Mouse (Mus musculus) layer of hippocampus, adult 8-10 months (tissue): Measurements from ENCODE around the gene Cadm1. TPM values are rescaled to one million over a fixed set of nuclear protein-coding genes. Genes with fewer than 3 reads are reported as not detected.

Experiments used
- DNase-seq, 2 experiments: peaks; one replicate each; pipeline ENCODE4 v3.0.0; 2022; ENCODE audit warnings: low spot score in 2 of 2
- total RNA-seq, 4 experiments: library from RNA; stranded (reverse); gene quantifications; 2 replicates each; pipeline ENCODE4 v1.2.4; 2022

Gene Cadm1
- total RNA-seq, 4 experiments from 2014 or later: 270 to 291 (median 280) TPM

- DNase-seq: no peak
Observed at GRCm38 (mm10) chr9:47548916-47549315, 18.9 kb downstream of the Cadm1 start.

DNA sequence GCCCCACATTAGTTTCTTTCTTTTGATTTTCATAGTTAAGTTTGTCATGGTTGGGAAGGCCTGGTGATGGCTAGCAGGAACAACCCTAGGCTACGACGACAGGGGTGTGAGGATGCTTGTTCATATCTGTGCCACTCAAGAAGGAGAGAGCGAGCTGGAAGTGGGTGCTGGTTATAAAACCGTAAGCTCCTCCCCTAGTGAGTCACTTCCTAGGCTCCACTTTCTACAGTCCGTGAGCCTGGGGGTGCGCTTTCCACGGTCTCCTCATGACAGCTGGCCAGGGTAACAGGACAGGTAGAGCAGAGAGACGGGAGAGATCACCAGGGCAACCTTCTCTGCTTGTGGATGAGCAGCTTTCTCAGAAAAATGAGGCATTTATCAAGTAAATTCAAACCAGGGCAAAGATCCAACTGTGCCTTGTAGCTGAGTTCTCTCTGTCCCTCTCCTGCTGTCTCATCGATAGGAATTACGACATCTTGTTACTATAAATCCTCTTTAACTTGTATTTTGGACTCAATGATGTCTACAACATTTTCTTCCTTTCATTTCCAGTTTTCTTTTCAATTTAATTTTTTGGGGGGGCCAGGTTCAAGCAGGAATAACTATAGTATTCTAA, 23.1 kb downstream of the Cadm1 start:
- no peak for DNase-seq

GRCm38 (mm10) chr9:47560726-47561125, 30.8 kb downstream of the Cadm1 start:
- no peak for DNase-seq

- DNase-seq: no peak
Observed at GRCm38 (mm10) chr9:47561596-47561995, 31.6 kb downstream of the Cadm1 start.

GRCm38 (mm10) chr9:47565088-47565487, 35.1 kb downstream of the Cadm1 start:
- DNase-seq: no peak

GRCm38 (mm10) chr9:47567873-47568272, 37.9 kb downstream of the Cadm1 start:
- no peak for DNase-seq

DNA sequence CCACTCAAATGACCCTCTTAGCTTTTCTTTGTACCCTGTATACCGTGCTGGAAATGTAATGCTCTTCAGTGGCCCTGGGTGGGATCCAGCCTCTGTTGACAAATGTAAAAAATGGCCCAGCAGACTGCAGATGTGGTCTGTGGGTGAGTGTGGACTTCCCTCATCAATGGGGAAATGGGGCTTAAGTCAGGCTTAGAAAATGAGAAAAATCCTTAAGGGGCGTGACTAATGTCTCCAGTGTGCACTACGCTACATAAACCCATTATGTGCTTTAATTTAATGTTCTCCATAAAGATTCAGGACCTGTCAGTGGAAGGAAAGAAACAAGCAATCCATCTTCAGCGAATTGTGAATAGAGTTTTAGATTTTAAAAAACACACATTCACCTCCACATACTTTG, 40.2 kb downstream of the Cadm1 start:
- no peak for DNase-seq

DNA sequence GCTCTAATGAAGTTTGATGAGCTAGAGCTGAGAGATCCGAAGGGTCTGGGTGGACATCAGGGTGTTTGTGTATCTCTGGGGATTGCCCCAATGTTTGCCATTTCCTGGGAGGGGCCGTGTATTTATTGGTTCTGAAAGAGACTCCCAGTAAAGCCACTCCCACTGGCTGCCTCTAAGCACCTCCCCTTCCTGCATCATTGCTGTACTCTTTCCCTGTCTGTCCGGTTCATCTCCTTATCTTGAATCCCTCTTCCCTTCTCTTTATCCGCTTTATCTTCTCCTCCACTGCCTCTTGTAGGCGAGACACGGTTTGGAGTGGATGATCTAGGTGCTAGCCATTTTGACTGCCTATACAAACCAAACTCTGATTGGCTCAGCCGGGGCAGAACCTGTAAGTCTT, 41.5 kb downstream of the Cadm1 start:
- no peak for DNase-seq

- DNase-seq: no peak
Observed at GRCm38 (mm10) chr9:47572132-47572531, 42.2 kb downstream of the Cadm1 start.

DNA sequence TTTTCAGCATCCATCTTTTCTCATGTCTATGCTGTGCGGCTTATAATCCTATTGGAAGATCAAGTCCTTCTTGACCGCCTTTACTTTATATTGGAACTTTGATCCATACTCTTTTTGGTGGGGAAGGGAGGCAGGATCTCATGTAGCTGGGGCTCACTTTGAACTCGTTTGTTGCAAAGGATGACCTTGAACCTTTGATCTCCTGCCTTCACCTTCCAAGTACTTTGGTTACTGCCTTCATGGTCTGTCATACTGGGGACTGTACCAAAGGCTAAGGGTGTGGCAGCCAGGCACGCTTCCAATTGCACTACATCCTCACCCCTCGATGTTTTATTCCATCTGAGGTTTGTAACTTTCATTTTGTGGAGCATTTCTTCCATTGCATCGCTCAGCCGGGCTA, 43.5 kb downstream of the Cadm1 start:
- no peak for DNase-seq

DNA sequence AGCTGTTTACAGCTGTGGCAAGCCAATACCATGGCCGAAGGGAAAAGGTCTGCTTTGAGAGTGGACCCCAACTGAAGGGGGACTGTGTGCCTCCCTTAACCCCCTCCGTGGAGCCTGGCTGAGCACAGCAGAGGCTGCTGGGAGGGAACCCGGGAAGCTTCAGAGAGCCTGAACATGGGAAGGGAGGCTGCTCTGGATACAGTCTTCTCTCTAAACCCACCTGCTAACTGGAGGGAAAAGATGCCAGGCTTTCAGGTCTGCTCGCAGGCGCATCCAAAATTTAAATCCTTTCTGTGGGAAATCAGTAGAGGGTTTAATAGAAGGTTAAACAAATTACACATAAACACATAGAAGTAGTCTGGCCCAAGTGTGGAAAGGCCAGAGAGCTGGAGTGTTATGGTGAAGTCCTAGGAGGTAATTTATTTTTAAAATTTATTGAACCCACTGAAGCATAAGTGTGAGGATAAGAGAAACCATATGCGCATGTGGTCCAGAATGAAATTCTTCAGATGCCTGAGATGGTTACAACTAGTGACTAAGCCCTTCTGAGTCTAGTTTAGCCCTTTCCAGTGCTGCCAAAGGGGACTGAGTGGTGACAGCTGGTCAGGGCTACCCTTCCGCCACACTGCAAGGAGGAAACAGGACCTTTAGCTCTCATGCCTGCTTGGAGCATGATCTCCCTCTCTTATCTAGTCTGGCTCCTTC, 44.9 kb downstream of the Cadm1 start:
- DNase-seq: no peak

- DNase-seq: no peak
Observed at GRCm38 (mm10) chr9:47575764-47576163, 45.8 kb downstream of the Cadm1 start.

GRCm38 (mm10) chr9:47579464-47579863, 49.5 kb downstream of the Cadm1 start:
- no peak for DNase-seq

- DNase-seq: no peak
Observed at GRCm38 (mm10) chr9:47581576-47582365, 51.8 kb downstream of the Cadm1 start.

GRCm38 (mm10) chr9:47583241-47583640, 53.3 kb downstream of the Cadm1 start:
- DNase-seq: no peak

DNA sequence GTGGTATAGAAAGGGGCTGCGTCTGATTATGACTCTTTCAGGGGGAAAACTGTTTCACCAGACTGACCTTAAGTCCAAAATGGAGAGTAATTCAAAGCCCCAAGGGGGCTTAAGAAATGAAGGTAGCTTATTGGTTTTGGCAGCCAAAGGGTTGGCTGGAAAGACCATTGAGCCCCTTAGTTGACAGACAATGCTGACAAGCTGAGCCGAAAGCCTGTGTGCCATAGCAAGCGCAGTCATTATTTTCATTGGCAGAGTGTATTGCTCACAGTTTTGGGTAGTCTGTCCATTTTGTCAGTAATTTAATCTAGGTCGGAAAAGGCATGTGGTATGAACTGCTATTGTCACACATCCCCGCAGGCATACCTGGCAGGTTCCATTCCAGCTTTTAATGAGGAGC, 56.2 kb downstream of the Cadm1 start:
- no peak for DNase-seq

- no peak for DNase-seq
Observed at GRCm38 (mm10) chr9:47586839-47587238, 56.9 kb downstream of the Cadm1 start.

DNA sequence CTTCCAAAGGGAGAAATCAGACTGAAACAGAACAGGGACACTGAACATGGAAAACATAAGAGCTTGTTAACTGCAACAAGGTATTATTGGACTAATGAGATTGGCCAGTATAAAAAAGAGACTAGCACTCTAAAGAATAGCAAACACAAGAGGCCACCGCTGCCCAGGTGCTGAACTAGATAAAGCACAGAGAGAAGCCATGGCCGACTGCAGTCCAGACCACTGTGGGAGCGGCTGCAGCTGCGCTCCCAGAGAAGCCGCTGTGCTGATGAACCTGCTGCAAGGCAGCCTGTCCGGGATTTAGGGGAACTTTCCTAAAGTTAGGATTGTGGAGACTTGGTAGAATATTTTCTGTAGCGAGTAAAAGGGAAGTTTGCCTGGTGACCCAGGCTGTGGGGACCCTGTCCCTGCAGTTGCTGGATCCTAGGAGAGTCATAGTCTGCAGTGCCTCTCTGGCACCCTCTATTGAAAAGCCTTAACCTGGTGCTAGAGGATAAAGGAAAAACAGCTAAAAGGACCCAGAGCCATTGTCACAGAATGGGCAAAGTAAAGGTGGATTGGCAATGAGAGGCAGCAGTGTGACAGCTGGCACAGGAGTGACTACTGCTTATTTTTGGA, 57.7 kb downstream of the Cadm1 start:
- DNase-seq: no peak

DNA sequence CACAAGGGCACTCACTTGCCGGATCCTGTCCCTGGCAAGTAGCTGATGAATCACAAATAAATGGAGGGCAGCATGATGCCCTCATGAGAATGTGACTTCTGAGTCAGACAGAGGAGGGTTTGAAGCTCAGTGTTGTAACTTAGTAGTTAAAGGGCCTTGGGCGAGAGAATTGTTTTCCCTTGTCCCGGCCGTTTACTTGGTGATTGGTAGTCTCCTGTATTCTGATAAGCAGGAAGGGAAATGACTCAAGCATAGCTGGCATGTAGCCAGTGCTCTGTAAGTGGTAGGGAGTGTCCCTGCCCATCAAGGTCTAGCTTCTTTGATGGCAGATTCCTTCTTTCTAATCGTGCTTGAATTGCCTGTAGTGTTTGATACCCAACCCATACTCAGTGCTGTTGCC, 59.9 kb downstream of the Cadm1 start:
- no peak for DNase-seq

DNA sequence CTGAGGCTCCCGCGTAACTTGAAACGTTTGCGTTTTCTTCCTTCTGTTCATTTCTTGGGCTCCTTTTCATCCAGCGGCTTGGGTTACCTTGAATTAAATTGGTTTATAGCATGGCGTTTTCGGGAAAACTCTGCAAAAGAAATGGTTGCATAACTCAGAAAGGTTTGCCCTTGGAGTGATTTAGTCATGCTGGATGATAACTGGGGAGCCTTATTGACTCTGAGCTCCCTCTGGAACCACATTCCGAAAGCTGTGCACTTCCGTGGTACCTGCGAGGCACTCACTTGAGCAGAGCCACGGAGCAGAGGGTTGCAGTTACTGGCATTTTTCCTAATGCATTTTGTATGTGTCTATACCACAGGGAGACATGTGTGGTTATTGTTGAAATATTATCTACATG, 71.6 kb downstream of the Cadm1 start:
- no peak for DNase-seq

DNA sequence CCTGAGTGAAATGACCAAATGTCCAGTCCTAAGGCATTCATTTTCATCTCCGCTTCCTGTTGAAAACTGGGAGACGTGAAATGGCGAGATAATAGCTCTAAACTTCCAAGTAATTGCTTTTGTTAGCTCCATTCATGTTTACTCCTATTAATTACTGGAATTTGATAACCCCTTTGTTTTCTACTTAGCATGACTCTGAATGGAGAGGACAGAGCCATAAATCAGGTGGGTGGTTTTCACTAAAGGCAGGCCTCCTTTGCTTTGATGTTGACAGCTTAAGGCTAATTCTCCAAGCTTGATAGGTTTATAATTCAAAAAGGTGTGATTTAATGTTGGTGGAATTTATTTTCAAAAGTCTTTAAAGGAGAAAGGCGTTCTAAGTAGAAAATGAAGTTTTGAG, 74.0 kb downstream of the Cadm1 start:
- DNase-seq: no peak

DNA sequence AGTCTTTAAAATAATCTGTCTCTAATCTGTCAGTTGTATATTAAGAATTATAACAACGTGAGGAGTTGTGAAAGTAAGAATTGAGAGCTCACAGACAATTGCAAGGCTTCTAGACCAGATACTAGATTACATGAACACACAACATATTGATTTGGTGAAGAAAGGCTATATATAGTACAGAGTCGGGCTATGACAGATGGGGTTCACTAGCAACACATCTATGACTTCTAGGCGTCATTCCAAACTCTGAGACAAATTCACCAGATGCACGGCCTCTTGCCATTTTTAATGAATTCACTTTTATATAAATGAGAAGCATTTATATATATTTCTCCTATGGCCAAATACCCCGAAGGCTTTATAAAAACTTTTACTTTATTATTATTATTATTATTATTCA, 75.7 kb downstream of the Cadm1 start:
- DNase-seq: no peak
